Mouse (Mus musculus) bone marrow, adult 2 months (tissue): Measurements from ENCODE around the gene Hist1h2ad.

Experiments used
- CTCF ChIP-seq: fragments of 200-500 bp; IDR thresholded peaks from 2 replicates; pipeline ENCODE4 v1.5.1; 2011; ENCODE audit warnings: low read length, control low read depth; ENCODE audit not compliant: control insufficient read depth, insufficient read depth
- POLR2A ChIP-seq: fragments of 200-500 bp; IDR thresholded peaks from 2 replicates; pipeline ENCODE4 v1.6.1; 2011; ENCODE audit warnings: low read depth, mild to moderate bottlenecking, control low read depth, low read length, borderline replicate concordance; ENCODE audit not compliant: control insufficient read depth

DNA sequence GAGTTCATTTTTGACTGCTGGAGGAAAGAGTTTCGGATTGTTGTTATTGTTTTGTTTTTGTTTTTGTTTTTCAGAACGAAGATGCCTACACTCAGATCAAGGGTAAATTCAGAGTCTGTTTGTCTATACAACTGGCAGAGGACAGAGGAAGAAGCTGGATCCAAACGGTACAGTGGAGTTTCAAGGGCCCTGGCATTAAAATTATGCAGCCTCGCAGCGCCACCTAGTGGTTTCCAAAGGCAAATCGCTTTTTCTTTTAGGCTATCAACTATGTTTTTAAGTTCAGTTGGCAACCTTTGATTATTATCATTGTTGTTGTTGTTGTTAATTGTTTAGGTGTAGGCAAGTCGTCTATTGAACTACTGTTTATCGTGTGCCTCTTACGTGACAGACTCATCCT, 23.8 kb downstream of the Hist1h2ad start:
- TF ChIP-seq CTCF (peak; percentile 66), POLR2A (no peak)
